Mouse (Mus musculus): ENCODE measurements around the gene Gm21970. TPM values are rescaled to one million over a fixed set of nuclear protein-coding genes. Genes with fewer than 3 reads are reported as not detected.

Gm21970 gene
- total RNA-seq, 2 experiments from 2014 or later: 12.6 TPM; not detected in 1

- peak; percentile 65 for ATAC-seq (replicated peaks; ENCODE audit: low FRiP score, poor library complexity, severe bottlenecking)
Observed at GRCm38 (mm10) chr16:91396844-91397537, 5.5 kb downstream of the Gm21970 start.

- ATAC-seq (replicated peaks; ENCODE audit: low FRiP score, poor library complexity, severe bottlenecking): no peak
Observed at GRCm38 (mm10) chr16:91398030-91398429, 6.5 kb downstream of the Gm21970 start.

DNA sequence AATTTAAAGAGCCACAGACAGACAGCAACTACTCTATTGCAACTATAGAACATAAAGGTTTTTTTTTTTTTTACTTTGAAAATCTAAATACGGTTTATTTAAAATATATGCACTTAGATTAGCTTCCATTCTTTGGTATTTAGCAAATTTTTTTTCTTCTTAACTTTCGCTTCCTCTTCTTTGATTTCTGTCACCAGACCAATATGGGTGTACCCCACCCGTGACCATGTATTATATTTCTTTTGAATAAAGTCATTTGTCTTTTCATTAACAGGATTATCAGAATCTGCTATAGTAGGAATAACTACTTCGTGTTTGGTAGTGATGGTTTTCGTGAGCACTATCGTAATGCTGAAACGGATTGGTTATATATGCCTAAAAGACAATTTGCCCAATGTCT, 7.4 kb downstream of the Gm21970 start:
- ATAC-seq (replicated peaks; ENCODE audit: low FRiP score, poor library complexity, severe bottlenecking): no peak

DNA sequence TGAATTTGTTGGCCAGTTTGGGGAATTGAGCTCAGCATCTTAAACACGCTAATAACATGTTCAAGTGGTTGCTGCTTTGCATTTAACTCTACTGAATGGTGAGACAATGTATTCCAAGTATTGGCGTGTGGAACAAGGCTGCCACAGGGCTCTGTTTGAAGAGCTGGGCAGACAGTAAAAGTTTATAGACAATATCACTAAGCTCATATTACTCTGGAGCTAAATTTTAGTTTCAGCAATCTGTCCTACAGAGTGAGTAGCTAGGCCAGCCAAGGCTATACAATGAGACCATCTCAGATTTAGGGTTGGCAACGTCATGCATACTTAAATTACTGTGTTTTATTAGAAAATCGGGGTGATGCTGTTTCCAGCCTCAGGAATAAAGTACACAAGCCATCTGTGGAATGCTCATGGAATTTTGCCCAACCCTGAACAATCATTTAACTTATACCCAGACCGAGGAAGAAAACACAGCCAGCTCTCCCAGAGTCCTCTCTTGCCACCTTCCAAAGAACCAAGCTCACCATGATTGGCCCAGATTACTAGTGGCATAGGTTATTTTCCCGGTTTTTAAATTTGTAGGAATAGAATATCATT, 10.1 kb downstream of the Gm21970 start:
- ATAC-seq (replicated peaks; ENCODE audit: low FRiP score, poor library complexity, severe bottlenecking): no peak

DNA sequence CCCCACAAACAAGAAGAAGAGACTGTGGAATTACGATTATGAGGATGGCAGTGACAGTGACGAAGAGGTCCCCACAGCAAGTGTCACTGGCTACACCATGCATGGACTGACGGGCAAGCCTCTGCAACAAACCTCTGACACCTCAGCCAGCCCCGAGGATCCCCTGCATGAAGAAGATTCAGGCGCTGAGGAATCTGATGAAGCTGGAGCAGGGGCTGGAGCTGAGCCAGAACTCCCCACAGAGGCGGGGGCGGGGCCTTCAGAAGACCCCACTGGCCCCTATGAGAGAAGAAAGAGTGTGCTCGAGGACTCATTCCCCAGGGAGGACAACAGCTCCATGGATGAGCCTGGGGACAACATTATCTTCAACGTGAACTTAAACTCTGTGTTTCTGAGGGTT, 12.3 kb downstream of the Gm21970 start:
- ATAC-seq (replicated peaks; ENCODE audit: low FRiP score, poor library complexity, severe bottlenecking): no peak

DNA sequence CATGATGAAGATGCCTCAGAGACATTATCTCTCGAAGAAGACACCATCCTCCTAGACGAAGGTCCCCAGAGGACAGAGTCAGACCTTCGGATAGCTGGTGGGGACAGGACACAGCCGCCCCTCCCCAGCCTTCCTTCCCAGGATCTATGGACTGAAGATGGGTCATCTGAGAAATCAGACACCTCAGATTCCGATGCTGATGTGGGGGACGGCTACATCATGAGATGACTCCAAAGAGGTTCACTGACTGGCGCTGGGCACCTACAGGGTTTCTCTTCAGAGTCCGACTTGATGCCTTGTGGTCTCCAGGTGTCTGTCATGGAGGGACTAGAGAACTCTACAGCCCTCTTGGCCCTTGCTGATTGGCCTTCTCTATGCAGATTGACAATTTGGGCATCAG, 12.7 kb downstream of the Gm21970 start:
- ATAC-seq (replicated peaks; ENCODE audit: low FRiP score, poor library complexity, severe bottlenecking): no peak

GRCm38 (mm10) chr16:91404828-91405577, 13.5 kb downstream of the Gm21970 start:
- no peak for ATAC-seq (replicated peaks; ENCODE audit: low FRiP score, poor library complexity, severe bottlenecking)

DNA sequence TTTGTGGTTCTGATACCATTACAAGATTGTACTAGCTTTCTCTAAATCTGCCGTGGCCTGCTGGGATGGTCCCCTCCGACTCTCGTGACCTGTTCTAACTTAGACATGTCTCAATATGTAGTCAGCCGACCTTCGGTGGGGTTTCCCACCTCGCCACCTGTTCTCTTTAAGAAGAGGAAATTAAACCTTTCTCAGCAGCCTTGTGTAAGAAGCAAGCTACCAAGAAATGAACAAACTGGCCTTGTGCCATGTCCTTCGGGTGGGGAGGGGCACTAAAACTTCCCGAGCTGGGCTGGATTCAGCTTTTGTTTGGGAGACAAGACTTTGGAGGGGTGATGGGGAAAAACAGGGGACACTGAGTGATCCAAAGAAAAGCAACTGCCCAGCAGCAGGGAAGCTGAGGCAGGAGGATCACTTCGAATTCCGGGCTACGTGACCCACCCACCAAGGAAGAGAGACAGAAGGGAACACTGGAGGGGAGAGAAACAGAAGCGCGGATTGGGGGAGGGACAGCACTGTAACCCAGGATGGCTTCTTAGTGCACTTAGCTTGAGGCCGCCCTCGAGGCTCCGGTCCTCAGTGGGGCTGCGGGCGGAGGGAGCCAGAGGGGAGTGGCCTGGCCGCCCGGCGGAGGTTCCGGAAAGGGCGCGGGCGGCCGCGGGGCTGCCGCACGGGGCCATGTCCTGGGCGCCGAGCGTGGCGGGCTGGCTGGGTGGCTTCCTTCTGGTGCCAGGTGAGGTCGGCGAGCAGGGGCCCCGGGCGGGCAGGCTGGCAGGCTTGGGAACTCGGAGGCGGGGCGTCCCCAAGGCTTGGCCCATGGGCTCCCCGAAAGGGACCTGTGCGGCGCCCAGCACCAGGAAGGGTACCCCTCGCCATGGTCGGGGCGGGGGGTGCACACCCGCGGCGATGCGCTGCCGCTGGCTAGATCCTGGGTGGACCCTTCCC, 14.4 kb downstream of the Gm21970 start, which contains the start of gene Il10rb:
TSS of gene Il10rb (plus strand) at position 525 of the 945 bp plus-strand sequence.
- ATAC-seq (replicated peaks; ENCODE audit: low FRiP score, poor library complexity, severe bottlenecking): peak; percentile 95

DNA sequence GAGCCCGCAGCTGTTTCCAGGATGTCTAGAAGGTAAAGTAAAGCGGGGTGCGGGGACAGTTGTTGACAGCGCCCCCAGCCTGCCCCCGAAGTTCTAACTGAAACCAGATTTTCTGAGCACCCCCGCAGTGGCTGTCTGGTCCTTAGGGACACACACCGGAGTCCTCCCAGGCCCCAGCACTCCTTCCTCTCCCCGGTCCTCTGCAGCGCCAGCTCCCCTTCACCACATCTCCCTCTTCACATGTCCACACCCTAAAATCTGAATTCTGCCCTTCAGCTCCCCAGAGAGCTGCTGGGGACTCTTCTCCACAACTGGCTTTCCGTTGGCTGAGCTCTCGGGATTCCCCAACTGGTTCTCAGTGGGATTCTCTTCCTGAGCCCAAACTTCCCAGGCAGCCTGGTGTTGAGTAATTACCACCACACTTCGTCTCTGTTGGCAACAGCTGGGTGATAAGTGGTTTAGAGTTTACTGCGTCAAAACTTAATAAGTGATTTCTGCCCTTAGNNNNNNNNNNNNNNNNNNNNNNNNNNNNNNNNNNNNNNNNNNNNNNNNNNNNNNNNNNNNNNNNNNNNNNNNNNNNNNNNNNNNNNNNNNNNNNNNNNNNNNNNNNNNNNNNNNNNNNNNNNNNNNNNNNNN, 15.2 kb downstream of the Gm21970 start:
- peak; percentile 59; the same call in 1 of the 2 replicates for ATAC-seq (replicated peaks; ENCODE audit: low FRiP score, poor library complexity, severe bottlenecking)

DNA sequence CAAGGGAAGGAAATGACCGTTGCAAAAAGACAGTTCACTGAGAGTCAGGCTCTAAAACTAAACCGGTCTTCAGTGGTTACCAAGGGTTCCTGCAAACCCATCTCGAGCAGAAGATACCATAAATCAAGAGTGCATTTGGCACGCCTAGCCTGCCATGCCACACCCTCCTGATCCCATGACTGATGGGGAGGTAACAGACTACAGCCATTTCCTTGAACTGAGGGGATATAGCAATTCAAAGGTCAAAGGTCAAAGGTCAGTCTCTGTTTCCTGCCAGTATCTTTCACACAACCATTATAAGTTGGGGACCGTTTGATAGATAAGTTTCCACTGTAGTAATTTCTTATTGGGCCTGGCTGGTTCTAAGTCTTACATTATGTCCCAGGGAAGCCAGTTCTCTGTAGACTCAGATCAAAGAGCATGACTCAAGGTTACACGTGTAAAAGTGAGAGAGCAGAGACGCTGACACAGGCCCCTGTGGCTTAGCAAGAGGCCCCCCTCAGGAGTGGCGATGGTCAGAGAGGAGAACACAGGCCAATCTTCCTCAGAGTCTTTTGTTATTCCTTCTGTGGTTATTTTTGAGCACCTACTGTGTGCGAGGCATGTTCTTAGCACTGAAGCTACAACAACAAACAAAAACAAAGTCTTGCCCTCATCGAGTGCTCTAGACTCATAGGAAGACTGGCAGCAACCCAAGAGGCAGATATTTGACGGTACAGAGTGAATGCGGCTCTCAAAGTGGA, 21.8 kb downstream of the Gm21970 start:
- ATAC-seq (replicated peaks; ENCODE audit: low FRiP score, poor library complexity, severe bottlenecking): peak; percentile 53; the same call in 1 of the 2 replicates

- no peak for ATAC-seq (replicated peaks; ENCODE audit: low FRiP score, poor library complexity, severe bottlenecking)
Observed at GRCm38 (mm10) chr16:91415391-91416189, 24.1 kb downstream of the Gm21970 start.

- ATAC-seq (replicated peaks; ENCODE audit: low FRiP score, poor library complexity, severe bottlenecking): no peak
Observed at GRCm38 (mm10) chr16:91416357-91416756, 24.8 kb downstream of the Gm21970 start.

DNA sequence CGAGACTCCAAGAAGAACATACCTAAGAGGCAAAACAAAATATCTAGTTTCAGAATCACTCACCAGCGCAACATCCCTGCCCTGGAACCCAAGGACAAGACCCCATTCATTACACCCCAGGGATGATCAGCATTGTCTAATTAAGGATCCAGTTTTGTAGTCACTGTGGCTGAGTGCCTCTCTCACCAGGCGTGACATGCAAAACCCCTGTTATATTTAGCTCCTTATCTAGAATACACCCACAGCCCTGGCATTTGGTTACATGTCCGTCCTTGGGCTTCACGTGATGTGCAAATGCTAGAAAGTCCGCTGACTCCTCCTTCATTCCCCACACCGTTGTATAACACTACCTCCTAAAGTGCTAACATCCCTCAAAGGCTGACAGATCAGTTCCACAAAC, 25.4 kb downstream of the Gm21970 start:
- peak; percentile 84 for ATAC-seq (replicated peaks; ENCODE audit: low FRiP score, poor library complexity, severe bottlenecking)

GRCm38 (mm10) chr16:91418531-91418930, 27.0 kb downstream of the Gm21970 start:
- no peak for ATAC-seq (replicated peaks; ENCODE audit: low FRiP score, poor library complexity, severe bottlenecking)

GRCm38 (mm10) chr16:91425816-91426215, 34.3 kb downstream of the Gm21970 start:
- no peak for ATAC-seq (replicated peaks; ENCODE audit: low FRiP score, poor library complexity, severe bottlenecking)

- no peak for ATAC-seq (replicated peaks; ENCODE audit: low FRiP score, poor library complexity, severe bottlenecking)
Observed at GRCm38 (mm10) chr16:91426586-91426985, 35.1 kb downstream of the Gm21970 start.

- ATAC-seq (replicated peaks; ENCODE audit: low FRiP score, poor library complexity, severe bottlenecking): no peak
Observed at GRCm38 (mm10) chr16:91427461-91427860, 35.9 kb downstream of the Gm21970 start.

Measured in erythroid progenitor cell, adult 5-6 weeks (primary cell).